Mouse (Mus musculus): ENCODE measurements around the gene Tasp1.

Gene Tasp1

DNA sequence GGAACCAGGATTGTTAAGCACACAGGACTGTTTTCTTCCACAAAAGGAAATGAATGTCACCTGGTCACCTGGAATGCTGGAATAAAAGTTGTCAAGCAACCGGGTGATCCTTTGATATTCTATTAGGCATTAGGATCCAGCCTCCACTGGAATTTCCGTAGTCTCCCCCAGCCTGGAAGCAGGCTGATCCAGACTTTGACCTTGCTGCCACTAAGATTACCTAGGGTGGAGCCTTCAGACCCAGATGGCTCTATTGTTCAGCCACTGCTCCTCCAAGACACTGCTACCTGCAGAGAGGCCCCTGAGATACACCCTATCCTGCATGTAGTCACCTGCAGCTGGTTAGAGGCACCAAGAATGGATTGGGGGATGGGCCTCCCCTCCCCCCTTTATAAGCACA is 192.8 kb downstream of the Tasp1 start:
- 67% methylated on average over 2 of the region's 2 CpGs for WGBS

DNA sequence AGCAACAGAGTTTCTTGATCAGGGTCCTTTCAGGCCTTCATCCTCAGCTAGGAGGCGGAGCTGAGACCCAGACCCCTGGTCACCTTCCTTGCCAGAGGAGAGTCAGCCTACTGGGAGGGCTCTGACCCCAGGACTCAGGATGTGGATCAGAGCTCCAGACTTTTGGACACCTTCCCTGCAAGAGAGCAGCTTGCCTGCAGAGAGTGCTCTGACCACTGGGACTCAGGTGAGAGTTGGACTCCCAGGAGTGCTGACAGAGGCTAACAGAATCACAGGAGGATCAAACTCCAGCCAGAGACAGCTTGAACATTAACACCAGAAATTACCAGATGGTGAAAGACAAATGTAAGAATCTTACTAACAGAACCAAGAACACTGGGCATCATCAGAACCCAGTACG is 197.5 kb downstream of the Tasp1 start:
- 99% methylated on average over 2 of the region's 2 CpGs for WGBS

DNA sequence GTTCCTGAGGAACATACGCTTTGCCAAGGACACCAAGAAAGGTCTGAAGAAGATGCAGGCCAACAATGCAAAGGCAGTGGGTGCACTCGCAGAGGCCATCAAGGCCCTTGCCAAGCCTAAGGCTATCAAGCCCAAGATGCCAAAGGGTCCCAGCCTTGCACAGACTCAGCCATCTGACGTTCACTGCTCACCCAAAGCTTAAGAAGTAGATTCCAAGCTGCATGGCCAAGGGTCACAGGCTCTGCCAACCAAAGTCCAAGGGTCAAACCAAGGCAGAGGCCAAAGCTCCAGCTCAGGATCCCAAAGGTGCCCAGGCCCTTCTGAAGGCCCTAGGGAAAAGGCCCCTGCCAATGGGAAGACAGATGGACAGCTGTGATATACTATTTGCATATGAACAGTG is 203.2 kb downstream of the Tasp1 start:
- WGBS, result 94% methylated on average over 3 of the region's 3 CpGs

DNA sequence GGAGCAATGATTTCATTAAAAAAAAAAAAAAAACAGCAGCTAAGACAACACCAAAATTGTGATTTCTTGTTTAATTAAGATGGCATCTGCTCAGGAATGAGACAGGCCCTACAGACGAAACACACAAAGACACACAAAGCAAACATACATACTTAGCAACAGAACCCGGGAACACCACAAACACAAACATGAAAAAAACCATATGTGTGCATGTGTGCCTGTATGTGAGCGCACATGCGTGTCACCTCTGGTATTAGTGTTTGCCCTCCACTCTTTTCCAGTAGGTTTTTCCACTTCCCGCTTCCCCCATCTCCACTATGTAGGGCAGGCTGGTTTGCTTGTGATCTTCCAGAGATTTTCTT is 206.5 kb downstream of the Tasp1 start:
- 96% methylated on average over 5 of the region's 5 CpGs for WGBS

- 62% methylated on average over 3 of the region's 3 CpGs for WGBS
Measured at GRCm38 (mm10) chr2:139859424-139860132, 207.0 kb downstream of the Tasp1 start.

GRCm38 (mm10) chr2:139849621-139850020 is 217.0 kb downstream of the Tasp1 start:
- WGBS, result 90% methylated on average over 1 of the region's 1 CpGs

DNA sequence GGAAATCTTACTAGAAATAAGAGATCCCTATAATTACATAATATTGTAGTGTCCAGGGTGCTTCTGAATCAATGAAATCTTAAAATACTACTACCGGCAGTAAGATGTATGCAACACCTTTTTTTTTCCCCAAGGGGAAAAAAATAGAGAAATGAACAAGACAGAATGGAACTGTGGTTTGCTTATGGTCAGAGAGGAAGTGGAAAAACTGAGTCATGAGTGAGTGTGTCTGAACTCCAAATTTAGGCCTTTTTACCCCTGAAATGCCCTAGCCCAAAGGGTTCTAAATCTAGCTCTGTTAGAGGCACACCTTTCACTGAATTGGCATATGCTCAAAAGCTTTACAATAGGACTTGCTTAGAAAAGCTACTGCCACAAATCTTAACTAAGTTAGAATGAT is 225.2 kb downstream of the Tasp1 start:
- 60% methylated on average over 1 of the region's 1 CpGs for WGBS

DNA sequence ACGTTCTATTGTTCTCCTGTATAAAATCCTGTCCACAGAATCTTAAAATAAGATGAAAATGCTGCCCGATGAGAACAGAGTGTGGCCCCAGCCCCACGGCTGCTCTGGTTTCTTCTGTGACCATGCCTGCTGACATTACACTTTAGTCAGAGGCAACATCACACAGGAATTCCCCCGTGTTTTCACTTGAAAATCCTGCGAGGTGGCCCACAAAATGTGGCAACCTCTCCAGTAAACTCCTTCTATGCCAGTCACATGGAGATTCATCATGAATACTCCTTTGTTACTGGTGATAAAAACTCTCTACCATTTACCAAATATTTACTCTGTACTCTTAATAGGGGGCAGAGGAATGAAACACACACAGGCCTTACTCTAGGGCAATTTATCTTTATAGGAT is 225.7 kb downstream of the Tasp1 start:
- WGBS, result 72% methylated on average over 5 of the region's 5 CpGs

DNA sequence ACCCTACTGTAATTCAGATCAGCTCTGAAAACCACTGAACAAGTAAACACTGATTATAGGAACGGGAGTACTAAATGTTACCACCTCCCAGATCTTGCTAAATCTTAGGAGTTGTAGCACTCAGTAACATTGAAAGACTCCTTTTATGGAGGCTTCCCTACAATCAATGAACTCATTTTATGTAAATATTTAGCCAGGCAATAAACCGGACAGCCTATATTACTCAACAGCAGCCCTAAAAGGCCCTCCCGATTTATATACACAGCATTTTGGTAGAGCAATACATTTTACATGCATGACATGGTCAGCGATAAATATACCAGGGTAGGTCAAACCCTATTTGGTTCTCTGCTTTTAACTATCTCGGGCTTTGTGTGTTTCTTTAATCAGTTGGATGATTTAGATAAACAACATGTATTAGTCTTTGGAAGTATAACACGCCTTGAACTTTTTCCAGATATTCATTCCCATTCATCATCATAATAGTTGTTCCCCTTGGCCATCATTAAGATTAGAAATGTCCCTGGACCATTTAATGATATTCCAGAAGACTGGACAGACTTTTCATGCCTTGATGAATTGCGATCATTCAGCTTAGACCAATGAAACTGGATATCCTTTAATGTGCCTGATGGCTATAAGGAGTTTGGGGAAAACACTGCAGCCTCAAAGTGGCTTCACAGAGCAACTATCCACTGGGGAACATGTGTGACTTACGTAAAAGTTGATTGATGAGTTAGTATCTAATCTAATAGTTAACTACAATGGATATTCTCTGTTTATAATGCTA is 244.8 kb downstream of the Tasp1 start:
- 93% methylated on average over 8 of the region's 8 CpGs for WGBS

GRCm38 (mm10) chr2:139817275-139817674 is 249.3 kb downstream of the Tasp1 start:
- 84% methylated on average over 3 of the region's 3 CpGs for WGBS

- 57% methylated on average over 6 of the region's 6 CpGs for WGBS
Measured at GRCm38 (mm10) chr2:139807887-139808286, 258.7 kb downstream of the Tasp1 start.

- 74% methylated on average over 7 of the region's 7 CpGs for WGBS
Measured at GRCm38 (mm10) chr2:139804041-139804440, 262.6 kb downstream of the Tasp1 start.

GRCm38 (mm10) chr2:139792345-139793120 is 274.1 kb downstream of the Tasp1 start:
- 76% methylated on average over 9 of the region's 9 CpGs for WGBS

- WGBS, result 82% methylated on average over 4 of the region's 4 CpGs
Measured at GRCm38 (mm10) chr2:139788658-139789057, 277.9 kb downstream of the Tasp1 start.

DNA sequence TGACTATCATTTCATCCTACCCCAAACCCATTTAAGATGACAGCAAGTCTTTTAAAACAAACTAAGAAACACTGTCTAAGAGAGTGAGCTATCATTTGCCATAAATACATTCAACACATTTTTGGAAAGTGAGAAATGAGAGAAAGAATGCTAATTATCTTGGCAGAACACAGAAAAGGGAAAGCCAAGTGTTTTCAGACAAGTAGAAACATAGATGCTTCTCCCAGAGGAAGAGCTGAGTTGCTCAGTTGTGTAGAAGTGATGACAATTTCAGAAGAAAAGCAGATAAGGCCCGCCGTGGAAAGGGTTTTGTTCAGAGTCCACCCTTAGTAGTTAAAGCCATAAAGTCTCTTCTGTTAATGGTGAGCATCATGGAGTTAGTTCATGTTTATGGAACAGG is 281.7 kb downstream of the Tasp1 start:
- WGBS, result 42% methylated on average over 2 of the region's 2 CpGs

- 26% methylated on average over 1 of the region's 1 CpGs for WGBS
Measured at GRCm38 (mm10) chr2:139784465-139784864, 282.1 kb downstream of the Tasp1 start.
